Mouse (Mus musculus): Measurements from ENCODE around the gene Emc10.

The Emc10 gene

DNA sequence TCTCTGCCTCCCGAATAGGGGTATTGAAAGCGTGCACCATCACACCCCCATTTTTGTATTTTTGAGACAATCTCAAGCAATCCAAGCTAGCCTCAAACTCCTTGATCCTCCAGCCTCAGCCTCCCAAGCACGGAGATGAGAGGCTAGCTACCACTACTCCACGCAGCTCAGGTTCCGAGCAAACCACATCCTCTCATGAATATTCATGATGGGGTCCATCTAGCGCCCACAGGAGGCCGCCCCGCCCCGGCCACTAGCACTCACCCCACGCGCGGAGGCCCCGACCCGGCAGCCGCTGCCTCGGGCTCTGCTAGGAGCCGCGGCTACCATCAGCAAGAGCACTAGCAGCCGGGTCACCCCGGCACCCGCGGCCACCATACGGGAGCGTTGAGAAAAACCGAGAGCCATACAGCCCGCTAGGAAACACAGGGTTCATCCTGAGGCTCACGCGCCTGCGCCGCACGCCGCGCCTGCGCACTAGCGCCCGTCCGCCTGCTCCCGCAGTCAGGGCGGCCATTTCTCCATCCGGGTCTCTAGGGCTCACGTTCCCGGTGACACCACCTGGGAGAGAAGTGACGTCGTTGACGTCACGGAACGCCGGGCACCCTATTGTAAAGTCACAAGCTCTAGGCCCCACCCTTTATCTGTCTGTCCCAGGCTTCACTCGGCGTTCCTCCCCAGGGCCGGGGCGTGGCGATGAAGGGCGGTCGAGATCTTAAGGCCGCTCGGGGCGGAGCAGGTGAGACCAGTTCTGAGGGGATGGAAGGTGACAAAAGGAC is at the start of gene Emc10, which contains the start of gene Fam71e1:
Emc10 (minus strand) TSS at position 538 of the 779 bp plus-strand sequence.
Fam71e1 (plus strand) TSS at position 590 of the 779 bp plus-strand sequence.
- in situ Hi-C loops (cut with MboI, MseI): no loop called here

DNA sequence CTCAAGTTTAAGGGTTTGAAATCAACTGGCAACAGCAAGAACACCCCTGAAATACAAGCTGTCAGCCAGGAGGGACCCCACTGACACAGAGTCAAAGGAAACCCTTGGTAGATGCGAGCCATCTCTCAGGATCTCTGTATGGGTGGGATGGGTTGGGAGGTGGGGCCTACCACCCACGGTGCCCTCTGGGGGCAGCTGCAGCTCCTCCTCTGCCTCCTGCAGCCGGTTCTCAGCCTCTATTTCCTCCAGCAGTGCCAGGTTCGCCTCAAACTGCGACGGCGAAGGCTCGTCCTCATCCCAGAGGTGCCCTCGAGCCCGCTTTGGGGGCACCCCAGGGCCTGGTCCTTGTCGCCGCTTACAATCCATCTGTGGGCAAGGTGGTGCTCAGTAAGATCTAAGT is 46.7 kb upstream of the Emc10 start:
- in situ Hi-C loops (cut with MboI, MseI): no loop called here

DNA sequence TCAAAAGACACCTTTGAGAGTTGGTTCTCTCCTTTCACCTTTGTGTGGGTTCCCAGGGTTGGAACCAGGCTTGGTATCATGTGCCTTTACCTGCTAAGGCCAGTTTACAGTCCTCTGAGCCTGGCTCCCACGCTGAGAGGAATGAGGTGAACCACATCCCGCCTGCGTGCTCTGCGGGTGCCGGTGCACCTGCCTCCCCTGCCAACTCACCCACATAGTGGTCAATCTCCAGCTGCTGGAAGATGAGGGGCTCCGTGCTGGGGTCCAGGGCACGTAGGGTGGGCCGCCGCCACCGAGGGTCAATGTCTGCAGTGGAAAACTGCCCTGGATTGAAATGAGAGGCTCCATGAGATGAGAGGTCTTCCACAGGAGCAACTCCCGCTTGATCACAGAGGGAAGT is 46.2 kb upstream of the Emc10 start:
- in situ Hi-C loops (cut with MboI, MseI): no loop called here

DNA sequence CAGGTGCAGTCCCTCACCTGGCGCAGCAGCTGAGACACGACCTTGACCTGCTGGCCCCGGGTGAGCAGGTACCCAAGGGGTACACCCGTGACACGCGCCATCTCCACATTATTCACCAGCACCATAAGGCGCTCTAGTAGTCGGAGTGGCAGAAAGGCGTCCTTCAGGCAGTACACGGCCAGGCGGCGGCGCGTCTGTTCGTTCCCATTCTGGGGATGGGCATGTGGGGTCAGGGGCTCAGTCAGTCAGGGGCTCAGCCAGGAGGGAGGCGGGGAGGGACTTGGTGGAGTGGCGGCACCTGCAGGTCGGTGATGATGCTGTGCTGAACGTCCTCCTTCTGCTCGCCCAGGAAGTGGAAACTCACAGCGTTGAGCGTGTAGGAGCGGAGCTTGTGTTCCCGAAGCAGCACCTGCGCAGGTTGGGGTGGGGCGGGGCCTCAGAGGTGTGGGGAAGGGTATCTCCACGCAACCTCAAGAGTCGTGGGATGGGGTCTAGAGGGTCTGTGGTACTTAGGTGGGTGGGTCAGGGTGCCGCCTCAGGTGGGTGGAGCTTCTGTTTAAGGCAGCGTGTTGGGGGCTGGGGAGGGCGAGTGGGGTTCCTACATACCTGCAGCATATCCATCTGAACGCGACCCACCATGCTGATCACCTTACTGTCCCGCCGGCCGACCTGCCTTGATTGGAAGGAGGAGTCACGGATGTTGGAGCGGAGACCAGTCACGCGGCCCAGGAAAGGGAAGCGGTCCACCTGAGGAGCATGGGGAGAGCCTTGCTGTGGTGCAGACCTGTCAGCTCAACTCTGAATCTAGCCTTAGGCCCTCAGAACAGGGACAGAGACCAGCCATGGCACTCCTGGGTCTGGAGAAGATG is 42.7 kb upstream of the Emc10 start:
- in situ Hi-C loops (cut with MboI, MseI): no loop called here

DNA sequence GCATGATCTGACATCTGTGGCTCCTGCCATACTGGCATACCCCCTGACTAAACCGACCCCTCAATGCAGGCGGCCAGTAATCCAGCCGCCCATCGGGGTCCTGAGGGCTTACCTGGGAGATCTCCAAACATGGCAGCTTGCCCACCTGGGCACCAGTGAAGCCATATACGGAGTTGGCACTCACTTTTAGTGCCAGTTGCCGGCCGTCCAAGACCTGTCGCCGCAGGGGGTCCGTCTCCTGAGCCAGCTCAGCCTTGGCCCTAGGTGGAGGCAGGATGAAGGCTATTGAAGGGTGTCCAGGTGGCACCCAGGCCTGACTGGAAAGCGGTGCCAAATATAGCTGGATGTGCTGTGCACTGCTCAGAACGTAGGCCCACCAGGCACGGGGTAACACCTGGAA is 41.2 kb upstream of the Emc10 start:
- in situ Hi-C loops (cut with MboI, MseI): no loop called here

DNA sequence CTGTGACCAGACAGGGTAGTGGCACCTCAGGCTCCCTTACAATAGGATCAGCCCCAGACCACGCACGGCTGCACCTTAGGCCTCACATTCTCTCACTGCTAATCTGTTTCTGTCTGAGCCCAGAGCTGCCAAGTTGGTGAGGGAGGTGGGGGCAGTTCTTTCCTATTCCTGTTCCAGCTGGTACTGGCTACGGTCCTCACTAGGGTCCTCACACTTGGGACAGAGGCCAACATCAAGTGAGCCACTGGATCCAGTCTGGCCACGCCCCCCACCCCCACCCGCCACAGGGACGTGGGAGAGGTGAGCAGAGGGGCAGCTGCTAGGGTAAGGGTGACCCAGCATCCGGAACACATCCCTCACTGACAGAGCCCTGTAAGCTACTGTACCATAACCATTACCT is 40.7 kb upstream of the Emc10 start:
- in situ Hi-C loops (cut with MboI, MseI): no loop called here

DNA sequence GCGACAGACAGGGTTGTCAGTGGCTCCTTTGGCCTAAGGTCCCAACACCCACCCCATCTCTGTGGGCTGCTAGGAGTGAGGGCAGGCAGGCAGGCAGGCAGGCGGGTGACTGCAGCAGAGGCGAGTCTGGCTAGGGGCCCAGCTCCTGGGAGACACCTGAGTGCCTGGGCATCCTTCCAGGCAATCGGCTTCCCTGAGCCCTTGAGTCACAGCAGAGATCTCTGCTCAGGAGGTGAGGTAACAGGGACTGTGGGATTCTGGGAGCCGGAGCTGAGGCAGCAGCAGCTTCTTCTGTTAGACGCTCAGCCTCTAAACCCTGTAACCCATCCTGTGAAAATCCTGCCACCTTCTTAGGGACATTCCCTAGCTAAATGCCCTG is 40.2 kb upstream of the Emc10 start:
- in situ Hi-C loops (cut with MboI, MseI): no loop called here

DNA sequence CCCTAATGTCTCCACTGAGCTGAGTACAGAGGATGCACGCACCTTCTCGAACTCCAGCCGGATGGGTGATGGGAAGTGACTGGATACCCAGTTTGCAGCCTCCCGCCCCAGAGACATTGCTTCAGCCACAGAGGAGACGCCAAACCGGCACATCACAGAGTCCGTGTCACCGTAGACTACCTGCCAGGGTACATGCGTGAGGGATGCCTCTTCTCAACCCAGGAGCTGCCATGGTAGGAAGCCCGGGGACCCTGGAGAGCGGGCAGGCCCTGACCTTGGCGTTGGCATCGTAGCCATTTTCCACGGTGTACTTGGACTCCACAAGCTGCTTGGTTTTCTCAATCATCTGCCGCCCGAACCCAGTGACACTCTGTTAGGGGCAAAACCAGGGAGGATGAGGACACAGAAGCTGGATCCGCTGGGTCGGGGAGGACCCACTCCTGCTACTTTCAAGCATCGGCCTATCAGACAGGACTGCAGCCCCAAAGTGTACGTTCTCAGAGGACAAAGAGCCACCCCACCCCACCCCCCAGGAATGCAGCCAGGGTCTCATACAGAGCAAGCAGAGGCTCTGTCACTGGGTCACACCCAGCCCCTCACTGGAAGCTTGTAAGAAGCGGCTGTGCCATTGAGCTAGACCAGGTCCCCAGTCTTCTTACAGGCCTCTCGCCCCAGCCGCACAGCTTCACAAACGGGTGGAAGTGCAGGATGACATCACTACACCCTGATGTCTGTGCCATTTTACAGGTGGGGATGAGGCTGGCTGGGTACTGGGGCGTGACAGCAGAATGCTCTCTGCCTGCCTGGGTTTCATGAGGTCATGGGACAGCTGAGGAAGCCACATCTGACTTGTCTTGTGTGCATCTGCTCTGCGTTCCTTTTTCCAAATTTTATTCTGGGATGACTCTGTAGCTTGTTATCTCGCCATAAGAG is 39.6 kb upstream of the Emc10 start:
- in situ Hi-C loops (cut with MboI, MseI): no loop called here

DNA sequence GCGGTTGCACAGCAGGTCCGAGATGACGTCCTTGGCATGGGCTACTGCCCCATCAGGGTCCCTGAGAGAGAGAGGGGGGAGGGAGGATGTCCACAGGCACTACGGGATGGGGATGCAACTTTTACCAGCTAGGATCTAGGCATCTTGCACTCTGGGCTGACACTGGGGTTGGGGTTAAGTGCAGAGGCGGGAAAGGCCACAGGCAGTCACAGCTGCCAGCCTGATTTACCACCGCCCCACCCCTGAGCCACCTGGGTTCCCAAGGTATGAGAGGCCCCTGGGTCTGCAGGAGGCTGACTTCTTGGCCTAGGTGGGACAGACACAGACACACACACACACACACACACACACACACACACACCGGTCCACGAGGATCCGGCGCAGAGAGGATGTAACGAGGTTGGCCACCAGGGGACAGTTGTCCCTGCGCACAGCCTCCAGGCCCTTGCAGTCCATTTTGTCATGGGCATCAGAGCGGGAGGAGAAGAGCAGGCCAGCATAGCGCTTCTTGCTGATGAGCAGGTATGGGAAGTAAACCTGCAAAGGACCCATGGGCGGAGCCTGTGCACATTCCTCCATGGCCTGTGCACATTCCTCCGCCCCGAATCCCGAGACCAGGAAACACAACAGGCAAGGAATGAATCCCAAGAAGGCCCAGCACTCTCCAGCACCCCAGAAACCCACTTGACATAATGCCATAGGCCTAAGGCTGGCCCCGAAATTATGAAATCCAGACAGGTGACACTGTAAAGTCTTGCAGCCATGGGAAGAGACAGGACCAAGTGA is 38.5 kb upstream of the Emc10 start:
- in situ Hi-C loops (cut with MboI, MseI): no loop called here

DNA sequence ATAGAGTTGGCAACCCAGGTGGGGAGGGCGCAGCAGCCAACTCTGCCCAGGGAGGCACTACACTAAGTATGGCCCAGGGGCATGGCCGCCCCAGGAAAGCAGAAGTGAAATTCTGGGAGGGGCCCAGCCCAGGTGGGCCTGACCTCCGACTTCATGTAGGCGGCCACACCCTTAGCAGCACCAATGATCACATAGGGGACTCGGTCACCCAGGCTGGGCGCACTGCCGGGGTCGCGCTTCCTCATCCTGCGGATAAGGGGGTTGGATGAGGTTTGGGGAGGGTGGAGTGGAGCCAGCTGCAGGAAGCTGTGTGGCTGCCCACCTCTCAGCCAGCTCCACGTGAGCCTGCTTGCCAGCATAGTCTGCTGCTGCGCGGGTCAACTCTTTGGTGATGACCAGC is 37.9 kb upstream of the Emc10 start:
- in situ Hi-C loops (cut with MboI, MseI): no loop called here

DNA sequence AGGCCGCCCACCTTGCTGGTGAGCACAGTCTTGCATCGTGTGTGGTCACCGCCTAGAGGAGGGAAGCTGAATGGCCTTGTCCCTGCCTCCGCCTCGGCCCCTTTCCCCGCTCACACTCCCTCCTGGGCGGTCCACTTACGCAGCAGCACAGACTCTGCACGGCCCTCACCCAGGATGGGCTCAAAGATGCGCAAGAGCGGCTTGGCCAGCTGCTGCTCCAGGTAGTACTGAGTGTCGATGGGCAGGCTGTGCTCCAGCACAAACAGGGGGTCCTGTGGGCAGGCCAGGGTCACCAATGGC is 37.4 kb upstream of the Emc10 start:
- in situ Hi-C loops (cut with MboI, MseI): no loop called here

DNA sequence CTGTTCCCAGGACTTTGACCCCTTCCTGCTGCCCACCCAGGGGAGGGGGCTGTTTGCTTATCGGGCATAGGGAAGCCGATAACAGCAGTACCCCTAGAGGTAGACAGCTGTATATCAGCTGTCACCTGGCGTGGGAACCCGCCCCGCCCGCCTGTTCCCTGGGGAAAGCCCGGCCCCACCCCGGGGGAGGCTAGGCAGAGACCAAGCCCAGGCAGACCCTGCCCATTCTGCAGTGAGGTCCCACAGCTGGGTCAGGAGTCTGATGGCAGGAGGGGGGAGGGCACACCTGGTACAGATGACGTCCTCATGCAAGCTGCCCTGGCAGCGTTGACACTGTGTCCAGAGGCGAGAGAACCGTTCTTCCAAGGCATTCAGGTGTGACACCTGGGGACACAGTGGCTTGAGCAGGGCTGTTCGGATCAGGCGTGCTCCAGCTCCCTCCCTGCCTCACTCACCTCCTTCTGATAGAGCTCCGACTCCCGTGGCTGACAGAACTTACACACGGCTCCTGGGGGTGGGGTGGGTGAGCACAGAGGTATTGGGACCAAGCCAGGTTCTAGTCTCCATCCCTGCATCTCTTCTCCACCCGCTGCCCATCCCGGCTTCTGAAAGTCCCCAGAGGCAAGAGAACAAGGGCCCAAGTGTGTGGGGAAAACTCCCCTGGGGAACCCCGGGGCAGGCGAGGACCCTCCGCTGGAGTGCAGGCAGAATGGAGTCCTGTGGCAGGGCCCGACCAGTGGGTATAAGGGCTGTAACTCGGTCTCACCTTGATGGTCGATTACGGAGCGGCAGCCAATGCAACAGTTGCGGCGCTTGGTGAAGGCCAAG is 36.8 kb upstream of the Emc10 start:
- in situ Hi-C loops (cut with MboI, MseI): no loop called here

DNA sequence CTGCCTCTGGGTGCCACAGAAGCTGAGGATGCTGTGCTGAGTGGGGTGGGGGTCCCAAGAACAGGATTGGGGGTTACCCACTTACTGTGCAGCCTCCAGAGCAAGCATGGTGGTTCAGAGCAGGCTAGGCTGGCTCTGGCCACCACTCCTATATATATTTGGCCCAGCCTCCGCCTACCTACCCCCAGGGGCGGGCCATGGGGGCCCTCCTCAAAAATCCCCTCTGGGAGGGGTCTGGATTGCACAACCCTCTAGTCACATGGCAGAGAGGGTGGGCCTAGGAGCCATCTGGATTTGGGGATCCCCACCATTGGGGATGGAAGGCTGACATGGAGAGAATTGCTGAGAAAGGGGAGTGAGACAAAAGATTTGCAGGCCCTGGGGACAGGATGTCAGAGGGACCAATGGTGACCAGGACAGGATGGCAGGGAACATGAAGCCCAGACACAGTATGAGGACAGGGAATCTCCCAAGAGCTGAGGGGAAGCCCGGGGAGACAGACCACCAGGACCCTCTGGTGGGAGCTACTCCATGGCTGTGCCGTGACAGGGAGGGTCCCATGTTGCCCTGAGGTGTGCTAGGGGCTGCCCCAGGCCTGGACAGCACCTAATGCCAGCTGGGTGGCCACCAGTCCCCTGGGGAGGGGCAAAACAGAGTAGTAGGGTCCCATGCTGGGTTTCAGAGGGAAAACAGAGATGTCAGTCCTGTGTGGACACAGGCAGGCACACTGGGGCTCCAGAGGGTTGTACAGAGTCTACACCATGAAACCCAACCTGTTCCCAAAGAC is 35.8 kb upstream of the Emc10 start, which contains the start of gene Spib:
Spib (minus strand) TSS at position 126 of the 787 bp plus-strand sequence.
- in situ Hi-C loops (cut with MboI, MseI): no loop called here

DNA sequence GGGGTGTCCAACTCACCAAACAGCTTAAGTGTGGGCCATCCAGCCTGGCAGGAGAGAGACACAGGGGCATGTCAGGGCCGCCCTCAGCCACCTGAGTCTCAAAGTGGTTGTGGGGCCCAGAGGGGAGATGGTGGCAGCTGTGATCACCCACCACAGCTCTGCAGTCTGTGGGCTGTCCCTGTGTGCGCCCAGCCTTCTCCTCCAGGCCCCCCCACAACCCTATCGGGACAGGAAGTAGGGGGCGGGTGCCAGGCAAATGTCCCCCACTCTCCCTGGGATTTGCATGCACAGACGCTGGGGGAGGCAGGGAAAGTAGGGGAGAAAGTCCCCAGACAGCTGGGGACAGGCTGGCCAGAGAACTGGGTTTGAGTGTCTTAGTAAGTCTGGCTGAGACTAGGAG is 34.9 kb upstream of the Emc10 start:
- in situ Hi-C loops (cut with MboI, MseI): no loop called here

DNA sequence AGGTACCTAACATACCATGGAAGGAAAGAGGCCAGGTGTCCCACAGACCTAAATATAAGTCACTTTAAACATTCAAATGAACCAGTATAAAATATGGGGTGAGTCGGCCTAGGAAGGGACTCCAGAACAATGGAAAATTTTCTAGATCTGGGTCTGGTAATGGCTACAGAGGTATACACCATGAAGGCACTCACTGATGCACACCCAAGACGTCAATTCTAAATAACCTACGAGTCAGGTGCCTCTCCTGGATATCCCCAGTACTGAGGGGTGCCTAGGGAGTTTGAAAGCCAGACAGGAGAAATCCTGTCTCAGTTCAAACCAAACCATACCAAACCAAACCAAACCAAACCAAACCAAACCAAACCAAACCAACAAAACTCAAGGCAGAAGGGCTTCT is 34.2 kb upstream of the Emc10 start:
- in situ Hi-C loops (cut with MboI, MseI): no loop called here

DNA sequence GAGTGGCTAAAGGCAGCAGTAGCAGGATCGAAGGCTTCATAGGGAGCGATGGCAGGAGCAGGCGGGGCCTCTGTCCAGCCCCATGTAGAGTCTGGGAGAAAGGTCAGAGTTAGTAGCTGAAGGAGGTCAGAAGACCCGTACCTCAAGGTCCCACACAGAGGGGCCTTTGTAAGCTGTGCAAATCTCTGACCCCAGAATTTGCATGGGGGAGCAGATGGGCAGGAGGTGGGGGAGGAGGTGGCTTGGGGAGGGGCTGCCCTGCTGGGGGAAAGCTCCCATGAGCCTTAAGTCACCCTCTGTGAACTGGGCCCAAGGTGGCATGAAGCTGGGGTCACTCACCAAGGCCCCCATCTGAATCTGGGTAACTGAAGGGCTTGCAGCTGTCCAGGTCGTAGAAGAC is 33.2 kb upstream of the Emc10 start:
- in situ Hi-C loops (cut with MboI, MseI): no loop called here

DNA sequence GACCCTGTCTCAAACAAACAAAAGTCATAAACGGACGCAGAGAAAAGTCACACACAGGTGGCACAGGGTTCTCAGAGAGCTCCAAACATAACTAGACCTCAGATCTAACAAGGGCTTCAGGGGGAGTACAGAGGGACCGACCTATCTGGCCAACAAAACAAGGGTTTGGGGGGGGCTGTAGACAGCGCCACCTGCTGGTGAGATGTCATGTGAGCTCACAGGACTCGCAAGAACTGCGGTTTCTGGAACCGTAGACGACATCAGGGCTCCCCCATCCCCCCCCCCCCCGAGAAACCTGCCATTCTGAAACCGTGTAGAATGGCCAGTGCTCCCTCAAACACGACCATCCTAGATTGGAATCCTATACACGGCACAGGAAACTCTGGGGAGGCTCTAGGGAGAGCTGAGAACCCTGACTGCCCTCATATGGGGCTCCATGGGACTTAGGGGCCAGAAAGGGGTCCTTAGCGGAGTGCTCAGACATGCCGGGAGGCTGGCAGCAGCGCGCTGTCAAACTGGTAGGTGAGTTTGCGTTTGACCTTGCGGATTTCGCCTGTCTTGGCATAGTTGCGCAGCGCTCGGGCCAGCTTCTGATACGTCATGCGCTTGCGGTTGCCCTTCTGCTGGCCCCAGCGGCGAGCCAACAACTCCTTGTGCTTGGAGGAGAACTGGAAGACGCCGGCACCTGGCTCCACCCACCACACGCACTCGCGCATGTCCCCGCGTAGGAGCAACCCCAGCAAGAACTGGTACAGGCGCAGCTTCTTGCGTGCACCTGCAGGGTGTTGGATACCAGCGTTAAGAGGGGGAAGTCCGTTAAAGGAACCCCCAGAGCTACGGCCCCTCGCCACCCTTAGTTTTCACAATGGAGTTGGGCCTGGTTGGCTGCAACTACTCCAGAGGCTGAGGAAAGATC is 31.4 kb upstream of the Emc10 start:
- in situ Hi-C loops (cut with MboI, MseI): no loop called here

DNA sequence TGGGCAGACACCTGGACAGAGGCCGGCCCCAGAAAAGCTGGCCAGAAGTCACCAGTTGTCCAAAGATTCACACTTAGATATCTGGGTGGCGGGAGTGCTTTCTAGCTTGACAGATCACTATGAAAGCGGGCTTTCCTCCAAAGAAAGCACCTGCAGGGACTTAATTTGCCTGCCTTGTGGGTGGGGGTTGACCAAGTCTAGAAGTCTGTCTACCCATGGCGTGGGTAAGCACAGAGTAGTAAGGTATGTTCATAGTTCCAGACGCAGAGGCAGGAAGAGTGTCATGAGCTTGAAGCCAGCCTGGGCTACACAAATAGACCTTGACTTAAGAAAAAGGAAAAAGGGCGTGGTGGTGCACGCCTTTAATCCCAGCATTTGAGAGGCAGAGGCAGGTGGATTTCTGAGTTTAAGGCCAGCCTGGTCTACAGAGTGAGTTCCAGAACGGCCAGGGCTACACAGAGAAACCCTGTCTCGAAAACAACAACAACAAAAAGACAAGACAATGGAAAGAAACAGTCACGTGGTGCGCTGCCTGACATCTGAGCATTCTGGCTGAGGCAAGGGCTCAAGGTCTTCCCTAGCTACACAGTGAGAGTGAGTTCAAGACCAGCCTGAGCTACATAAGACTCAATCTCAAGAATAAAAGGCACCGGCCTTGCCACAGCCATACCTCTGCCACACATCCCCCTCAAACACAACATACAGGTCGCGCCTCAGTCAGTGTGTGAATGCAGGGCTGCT is 30.3 kb upstream of the Emc10 start:
- in situ Hi-C loops (cut with MboI, MseI): no loop called here

Data from regulatory T cell (primary cell).